Mouse (Mus musculus) limb, embryonic 13.5 days (tissue): ENCODE results near the gene Rabif. TPM values are rescaled to one million over a fixed set of nuclear protein-coding genes. Genes with fewer than 3 reads are reported as not detected.
"Not testable (repeated sequence)": the region's sequence is repeated elsewhere in the genome, so short reads cannot be mapped to it uniquely, and the experiment has no call there.

ENCODE experiments used
- ATAC-seq: fragments of 200-750 bp; cut with Nextera tagmentation; 2 replicates; pipeline ENCODE4 v1.8.0; 2017; ENCODE audit warnings: low read depth, moderate number of reproducible peaks, moderate TSS enrichment; ENCODE audit not compliant: low FRiP score
- H3K27ac ChIP-seq: fragments of 300-500 bp; sonication (generic); 2 replicates; pipeline ENCODE4 v1.5.1; 2015; ENCODE audit warnings: inconsistent platforms, mild to moderate bottlenecking, moderate library complexity
- H3K27me3 ChIP-seq: fragments of 300-500 bp; sonication (generic); 2 replicates; pipeline ENCODE4 v1.6.1; 2015; ENCODE audit warnings: mild to moderate bottlenecking, inconsistent platforms
- H3K36me3 ChIP-seq: fragments of 300-500 bp; sonication (generic); 2 replicates; pipeline ENCODE4 v1.6.1; 2015; ENCODE audit warnings: inconsistent platforms, mild to moderate bottlenecking, moderate library complexity
- H3K4me1 ChIP-seq: fragments of 300-500 bp; sonication (generic); 2 replicates; pipeline ENCODE4 v1.6.1; 2015; ENCODE audit warnings: inconsistent platforms
- H3K4me2 ChIP-seq: fragments of 300-500 bp; sonication (generic); replicated peaks from 2 replicates; pipeline ENCODE4 v1.6.1; 2015; ENCODE audit warnings: inconsistent platforms, mild to moderate bottlenecking, moderate library complexity
- H3K4me3 ChIP-seq: fragments of 300-500 bp; sonication (generic); 2 replicates; pipeline ENCODE4 v1.5.1; 2015; ENCODE audit warnings: moderate library complexity, mild to moderate bottlenecking, inconsistent platforms
- H3K9ac ChIP-seq: fragments of 300-500 bp; sonication (generic); 2 replicates; pipeline ENCODE4 v1.6.1; 2015; ENCODE audit warnings: mild to moderate bottlenecking, inconsistent platforms
- H3K9me3 ChIP-seq: fragments of 300-500 bp; sonication (generic); 2 replicates; pipeline ENCODE4 v1.6.1; 2016; ENCODE audit warnings: inconsistent platforms
- WGBS: fragments of 180-500 bp; shearing (Covaris S2); methylation state at CpG from one replicate; pipeline ENCODE4 v1.1.7; 2015; 5-methylcytosine and 5-hydroxymethylcytosine counted together
- polyA plus RNA-seq: library from polyadenylated mRNA; unstranded; fragments of >200 nt; fragmentation: Nextera tagmentation; extraction: Ambion mirVana; gene quantifications from 2 replicates; pipeline ENCODE4 v1.2.1, GENCODE M21; 2015

Rabif gene
- polyA plus RNA-seq, 1 experiment from 2014 or later, result 40.8 TPM

DNA sequence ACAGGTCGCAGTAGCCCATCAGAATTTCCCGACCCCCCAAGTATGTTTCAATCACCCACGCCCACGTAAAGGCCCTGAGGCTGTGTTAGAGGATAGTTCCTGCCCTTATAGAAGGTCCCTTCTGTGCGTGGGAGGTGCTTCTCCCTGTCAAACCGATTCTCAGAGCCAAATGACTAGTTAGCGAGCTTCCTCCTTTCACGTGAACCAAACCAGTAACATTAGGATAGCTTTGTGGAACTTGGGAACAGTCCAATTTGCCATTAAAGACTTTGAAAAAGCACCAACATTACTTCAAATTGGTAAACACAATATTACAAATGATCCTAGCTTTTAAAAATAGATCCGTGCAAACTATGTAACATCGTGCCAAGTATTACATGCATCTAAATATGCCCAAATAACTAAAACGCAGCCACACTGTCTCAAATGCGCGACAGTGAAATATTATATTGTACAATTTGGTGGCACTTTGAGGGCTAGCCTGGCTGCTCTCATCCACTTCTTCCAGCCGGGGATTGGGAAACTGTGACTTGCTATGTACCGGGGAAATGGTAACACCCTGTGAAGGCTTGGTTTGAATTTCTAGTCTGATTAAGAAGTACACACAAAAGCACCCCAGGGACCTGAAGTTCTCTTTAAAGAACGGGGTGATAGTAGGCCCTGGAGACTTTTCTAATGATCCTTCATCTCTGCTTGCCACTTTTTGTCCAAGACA lies 19.6 kb downstream of the Rabif start:
- H3K4me1 ChIP-seq, result peaks cover 30% of the 10 kb centered on the region
- H3K4me3 ChIP-seq, result peak overlapping the region; percentile 43
- WGBS, result 43% methylated on average over 16 of the region's 16 CpGs
- H3K36me3 ChIP-seq, result peaks cover 5% of the 10 kb centered on the region
- H3K27me3 ChIP-seq, result peaks cover 45% of the 10 kb centered on the region
- no peak overlapping the region for H3K27ac ChIP-seq
- peak overlapping the region; percentile 77 for H3K4me2 ChIP-seq
- ATAC-seq, result no peak
- H3K9ac ChIP-seq, result peak overlapping the region; percentile 65
- no peaks in the 10 kb centered on the region for H3K9me3 ChIP-seq

DNA sequence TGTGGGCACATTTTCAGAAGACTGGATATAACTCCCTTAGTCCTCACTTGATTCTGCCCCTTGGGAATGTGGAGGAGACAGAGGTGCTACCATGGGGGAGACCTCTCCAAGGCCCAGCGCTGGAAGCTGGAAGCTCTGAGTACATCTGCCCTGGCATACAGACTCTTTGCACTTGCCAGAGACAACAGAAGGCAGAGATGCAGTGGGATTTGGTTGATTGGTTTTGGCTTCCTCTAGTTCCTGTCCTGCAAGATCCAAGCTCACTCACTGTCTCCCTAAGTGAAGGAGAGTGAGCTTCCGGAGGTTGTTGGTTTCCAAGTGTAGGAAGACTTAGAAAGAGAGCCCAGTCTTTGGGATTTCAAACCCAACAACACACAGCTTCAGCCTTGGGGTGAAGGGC lies 21.4 kb downstream of the Rabif start:
- Histone ChIP-seq H3K4me1 (peaks cover 30% of the 10 kb centered on the region), H3K4me2 (no peak overlapping the region), H3K27me3 (peaks cover 42% of the 10 kb centered on the region), H3K9ac (no peak overlapping the region), H3K27ac (peak overlapping the region; percentile 64), H3K36me3 (no peaks in the 10 kb centered on the region), H3K9me3 (no peaks in the 10 kb centered on the region), H3K4me3 (no peak overlapping the region)
- 75% methylated on average over 2 of the region's 2 CpGs for WGBS
- no peak for ATAC-seq

DNA sequence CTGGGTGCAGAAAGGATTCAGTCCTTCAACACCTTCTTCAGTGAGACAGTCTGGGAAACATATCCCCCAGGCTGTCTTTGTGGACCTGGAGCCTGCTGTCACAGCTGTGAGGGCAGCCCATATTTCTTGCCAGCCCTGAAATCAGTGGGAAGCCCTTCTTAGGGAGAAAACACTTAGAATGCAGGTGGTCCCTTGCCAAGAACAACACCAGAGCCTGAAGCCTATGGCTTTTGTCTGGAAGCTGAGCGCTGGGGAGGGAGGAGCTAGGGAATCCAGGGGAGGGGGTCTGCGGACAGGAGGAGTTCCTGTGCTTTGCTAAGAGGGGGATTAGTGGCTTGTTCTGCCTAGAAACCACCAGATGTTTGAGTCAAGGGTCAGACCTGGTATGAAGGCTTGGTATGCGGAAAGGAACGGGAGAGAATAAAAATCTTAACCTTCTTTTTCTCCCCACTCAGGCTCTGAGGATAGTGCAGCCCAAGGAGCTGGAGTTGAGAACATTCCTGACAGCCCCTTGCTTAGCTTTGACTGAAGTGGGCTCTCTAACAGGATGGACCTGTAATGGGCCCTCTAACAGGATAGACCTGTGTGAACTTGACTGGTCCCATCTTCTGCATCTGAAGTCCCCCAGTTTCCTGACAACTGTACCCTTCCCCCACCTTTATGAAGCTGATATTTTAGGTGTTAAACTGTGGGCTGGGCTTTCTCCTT lies 22.2 kb downstream of the Rabif start:
- 8% methylated on average over 4 of the region's 4 CpGs for WGBS
- Histone ChIP-seq H3K4me1 (peaks cover 30% of the 10 kb centered on the region), H3K27me3 (peaks cover 36% of the 10 kb centered on the region), H3K27ac (peak overlapping the region; percentile 64), H3K9ac (no peak overlapping the region), H3K4me3 (no peak overlapping the region), H3K4me2 (peak overlapping the region; percentile 5; the same call in 1 of the 2 replicates), H3K36me3 (no peaks in the 10 kb centered on the region), H3K9me3 (no peaks in the 10 kb centered on the region)
- ATAC-seq, result peak; percentile 80

DNA sequence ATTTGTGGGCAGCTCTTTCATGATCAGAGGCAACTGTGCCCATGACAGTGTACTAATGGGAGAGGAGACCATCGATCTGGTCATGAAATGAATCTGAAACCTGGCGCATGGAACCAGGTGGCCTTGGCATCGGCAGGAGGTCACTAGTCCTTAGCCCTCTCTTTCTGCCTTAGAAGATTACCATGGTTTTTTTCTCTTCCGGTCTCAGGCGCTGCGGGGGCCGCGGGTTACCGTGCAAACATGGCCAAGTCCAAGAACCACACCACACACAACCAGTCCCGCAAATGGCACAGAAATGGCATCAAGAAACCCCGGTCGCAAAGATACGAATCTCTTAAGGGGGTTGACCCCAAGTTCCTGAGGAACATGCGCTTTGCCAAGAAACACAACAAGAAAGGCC lies 23.4 kb downstream of the Rabif start:
- 94% methylated on average over 14 of the region's 14 CpGs for WGBS
- Histone ChIP-seq H3K4me1 (peaks cover 27% of the 10 kb centered on the region), H3K27me3 (peaks cover 24% of the 10 kb centered on the region)
- not testable (repeated sequence) for H3K36me3 ChIP-seq, H3K4me2 ChIP-seq, H3K9me3 ChIP-seq, H3K9ac ChIP-seq, ATAC-seq, H3K4me3 ChIP-seq, H3K27ac ChIP-seq

DNA sequence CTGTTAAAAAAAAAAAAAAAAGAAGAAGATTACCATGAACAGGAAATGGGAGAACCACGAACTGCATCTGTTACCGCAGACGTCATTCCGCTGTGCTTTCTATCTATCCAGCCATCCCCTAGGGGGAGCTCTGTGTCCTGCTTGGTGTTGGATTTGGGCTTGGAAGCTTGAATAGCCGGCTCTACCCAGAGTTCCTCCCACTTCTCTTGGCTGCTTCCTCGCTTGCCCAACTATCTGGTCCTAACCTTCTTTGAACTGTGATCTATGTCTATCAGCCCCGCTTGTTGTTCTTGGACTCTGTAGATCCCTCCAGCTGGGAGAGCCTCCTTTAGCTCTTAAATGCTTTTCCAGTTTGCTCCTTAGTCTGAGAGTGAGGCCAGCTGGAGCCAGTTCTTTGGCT lies 24.2 kb downstream of the Rabif start:
- peaks cover 15% of the 10 kb centered on the region for H3K27me3 ChIP-seq
- H3K9ac ChIP-seq, result no peak overlapping the region
- WGBS, result 17% methylated on average over 7 of the region's 7 CpGs
- no peak overlapping the region for H3K4me2 ChIP-seq
- H3K9me3 ChIP-seq, result no peaks in the 10 kb centered on the region
- no peaks in the 10 kb centered on the region for H3K36me3 ChIP-seq
- H3K4me1 ChIP-seq, result peaks cover 19% of the 10 kb centered on the region
- no peak overlapping the region for H3K27ac ChIP-seq
- ATAC-seq, result no peak
- no peak overlapping the region for H3K4me3 ChIP-seq

DNA sequence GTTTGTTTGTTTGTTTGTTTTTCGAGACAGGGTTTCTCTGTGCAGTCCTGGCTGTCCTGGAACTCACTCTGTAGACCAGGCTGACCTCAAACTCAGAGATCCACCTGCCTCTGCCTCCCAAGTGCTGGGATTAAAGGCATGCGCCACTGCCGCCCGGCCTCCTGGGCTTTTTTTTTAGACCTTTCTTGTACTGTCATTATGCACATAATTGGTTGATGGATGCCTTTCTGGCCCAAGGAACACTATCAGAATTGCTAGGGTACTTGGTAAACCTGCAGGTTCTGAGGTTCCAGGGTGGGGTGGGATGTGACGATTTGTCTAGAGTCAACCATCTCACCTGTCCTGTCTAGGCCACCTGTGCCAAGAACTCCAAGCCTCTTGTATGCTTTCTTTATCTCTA lies 24.8 kb downstream of the Rabif start:
- Histone ChIP-seq H3K4me1 (peaks cover 18% of the 10 kb centered on the region), H3K27me3 (peaks cover 10% of the 10 kb centered on the region)
- WGBS, result 88% methylated on average over 5 of the region's 5 CpGs
- H3K9ac ChIP-seq, H3K9me3 ChIP-seq, H3K4me2 ChIP-seq, H3K27ac ChIP-seq, ATAC-seq, H3K4me3 ChIP-seq, H3K36me3 ChIP-seq: not testable (repeated sequence)

DNA sequence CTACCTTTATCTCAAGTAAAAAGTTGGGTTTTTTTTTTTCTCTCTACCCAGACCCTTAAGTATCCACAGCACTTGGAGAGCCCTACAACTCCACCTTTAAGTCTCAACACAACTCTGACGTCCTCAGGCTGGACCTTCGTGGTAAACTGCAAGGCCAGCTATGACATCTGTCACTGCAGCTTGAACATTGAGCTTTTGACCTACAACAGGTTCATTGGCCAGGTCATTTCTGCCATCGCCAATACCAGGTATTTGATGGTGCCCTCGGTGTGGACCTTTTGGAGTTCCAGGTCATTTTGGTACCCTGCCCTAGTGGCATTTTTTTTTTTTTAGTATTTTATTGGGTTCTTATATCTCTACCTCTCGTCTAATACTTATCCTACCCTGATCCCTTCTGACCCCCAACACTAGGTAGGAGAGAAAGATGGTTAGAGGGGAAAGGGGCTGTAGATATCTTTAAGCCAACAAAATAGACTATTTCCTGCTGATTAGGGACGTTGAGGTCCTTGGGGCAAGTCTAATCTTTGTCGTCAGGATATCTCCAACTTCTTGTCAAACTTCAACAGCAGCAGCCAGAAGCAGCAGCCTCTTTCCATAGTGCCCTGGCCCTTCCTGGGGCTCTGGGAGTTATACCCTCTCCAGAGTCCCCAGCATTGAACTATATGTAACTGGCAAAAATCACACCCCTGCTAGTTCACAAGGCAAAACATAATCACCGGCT lies 25.7 kb downstream of the Rabif start:
- H3K9me3 ChIP-seq, result no peaks in the 10 kb centered on the region
- no peak overlapping the region for H3K27ac ChIP-seq
- no peak overlapping the region for H3K4me3 ChIP-seq
- H3K4me1 ChIP-seq, result peaks cover 18% of the 10 kb centered on the region
- no peak overlapping the region for H3K4me2 ChIP-seq
- 75% methylated on average over 8 of the region's 8 CpGs for WGBS
- no peaks in the 10 kb centered on the region for H3K36me3 ChIP-seq
- peaks cover under 1% of the 10 kb centered on the region; the same call in 1 of the 2 replicates for H3K27me3 ChIP-seq
- no peak for ATAC-seq
- no peak overlapping the region for H3K9ac ChIP-seq

DNA sequence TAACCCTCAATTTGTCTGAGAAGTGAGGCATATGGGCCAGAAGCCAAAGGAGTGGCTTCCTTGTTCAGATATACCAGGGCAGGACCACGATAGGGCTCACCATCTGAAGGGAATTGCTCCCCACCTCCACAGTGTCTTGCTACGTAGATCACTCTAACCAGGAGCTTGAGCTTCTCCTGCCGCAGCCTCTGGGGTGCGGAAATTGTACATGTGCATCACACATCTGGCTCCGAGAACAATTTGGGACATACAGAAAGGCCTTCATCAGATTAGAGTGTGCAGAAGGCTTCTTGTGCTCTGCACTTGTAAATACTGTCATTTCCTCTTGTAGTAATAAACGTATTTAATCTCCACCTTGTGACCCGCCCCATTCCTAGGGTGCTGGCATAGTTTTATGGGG lies 26.7 kb downstream of the Rabif start:
- ATAC-seq, result no peak
- Histone ChIP-seq H3K27me3 (no peaks in the 10 kb centered on the region), H3K27ac (no peak overlapping the region), H3K9me3 (no peaks in the 10 kb centered on the region), H3K4me1 (peaks cover 14% of the 10 kb centered on the region), H3K4me2 (no peak overlapping the region), H3K9ac (no peak overlapping the region), H3K4me3 (no peak overlapping the region), H3K36me3 (no peaks in the 10 kb centered on the region)
- WGBS, result 72% methylated on average over 7 of the region's 7 CpGs

DNA sequence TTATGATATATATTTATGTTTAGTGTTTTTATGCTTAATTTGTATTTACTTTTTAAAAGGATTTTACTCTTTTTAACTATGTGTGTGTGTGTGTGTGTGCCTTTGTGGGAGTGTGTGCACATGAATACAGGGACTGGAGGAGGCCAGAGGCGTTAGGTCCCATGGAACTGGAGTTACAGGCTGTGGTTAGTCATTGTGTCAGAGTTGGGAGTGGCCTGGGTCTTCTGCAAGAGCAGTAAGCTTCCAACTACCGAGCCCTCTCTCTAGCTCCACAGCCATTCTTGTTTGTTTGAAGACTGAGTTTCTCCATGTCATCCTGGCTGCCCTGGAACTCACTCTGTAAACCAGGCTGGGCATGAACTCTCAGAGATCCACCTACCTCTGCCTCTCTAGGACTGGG lies 27.9 kb downstream of the Rabif start:
- 51% methylated on average over 2 of the region's 2 CpGs for WGBS

DNA sequence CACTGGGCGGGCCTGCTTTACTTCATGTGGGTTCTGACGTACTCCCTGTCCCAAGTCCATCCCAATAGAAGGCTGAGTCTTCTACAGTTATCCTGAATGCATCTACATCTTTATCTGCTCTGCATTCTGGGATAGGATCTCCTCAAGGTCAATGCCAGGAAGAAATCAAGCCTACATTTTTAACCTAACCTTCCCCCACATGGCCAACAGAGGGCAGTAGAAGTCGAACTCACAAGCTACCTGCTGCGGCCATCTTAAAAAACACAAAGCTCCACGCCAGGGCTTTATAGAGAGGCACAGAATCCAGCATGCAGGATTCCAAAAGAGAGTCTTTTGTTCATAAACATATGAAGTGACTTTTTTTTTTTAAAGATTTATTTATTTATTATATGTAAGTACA lies 30.0 kb downstream of the Rabif start:
- no peak overlapping the region for H3K4me3 ChIP-seq
- WGBS, result 71% methylated on average over 5 of the region's 5 CpGs
- H3K27me3 ChIP-seq, result no peaks in the 10 kb centered on the region
- no peaks in the 10 kb centered on the region for H3K36me3 ChIP-seq
- ATAC-seq, result no peak
- H3K4me1 ChIP-seq, result no peaks in the 10 kb centered on the region
- no peaks in the 10 kb centered on the region for H3K9me3 ChIP-seq
- H3K27ac ChIP-seq, result no peak overlapping the region
- no peak overlapping the region for H3K9ac ChIP-seq
- H3K4me2 ChIP-seq, result no peak overlapping the region

More for the DNA sequence above, 27.9 kb downstream of the Rabif start:
- Histone ChIP-seq H3K36me3 (no peaks in the 10 kb centered on the region), H3K27ac (no peak overlapping the region), H3K4me1 (0 out of 2 replicates have a peak, but pooled peaks cover 3% of the 10 kb centered on the region), H3K4me2 (no peak overlapping the region), H3K27me3 (no peaks in the 10 kb centered on the region), H3K9ac (no peak overlapping the region), H3K4me3 (no peak overlapping the region), H3K9me3 (no peaks in the 10 kb centered on the region)
- ATAC-seq, result no peak

DNA sequence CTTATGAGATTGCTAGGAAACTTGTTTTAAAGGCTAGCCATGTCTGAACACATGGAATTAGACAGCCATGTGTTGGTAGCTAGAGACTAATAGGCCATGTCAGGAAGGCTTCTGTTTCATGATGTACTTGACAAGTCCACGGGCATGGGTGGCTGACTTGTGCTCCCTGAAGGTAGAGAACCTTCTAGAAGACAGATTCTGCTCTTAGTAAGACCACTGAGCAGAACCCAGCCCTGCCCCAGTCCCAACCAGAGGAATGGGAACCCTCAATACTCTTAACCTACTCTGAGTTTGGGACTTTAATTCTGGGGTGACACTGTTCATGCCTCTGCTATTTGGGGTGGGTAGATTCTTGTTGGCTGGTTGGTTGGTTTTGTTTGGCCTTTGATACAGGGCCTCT lies 30.6 kb downstream of the Rabif start:
- no peak overlapping the region for H3K4me3 ChIP-seq
- 86% methylated on average over 1 of the region's 1 CpGs for WGBS

DNA sequence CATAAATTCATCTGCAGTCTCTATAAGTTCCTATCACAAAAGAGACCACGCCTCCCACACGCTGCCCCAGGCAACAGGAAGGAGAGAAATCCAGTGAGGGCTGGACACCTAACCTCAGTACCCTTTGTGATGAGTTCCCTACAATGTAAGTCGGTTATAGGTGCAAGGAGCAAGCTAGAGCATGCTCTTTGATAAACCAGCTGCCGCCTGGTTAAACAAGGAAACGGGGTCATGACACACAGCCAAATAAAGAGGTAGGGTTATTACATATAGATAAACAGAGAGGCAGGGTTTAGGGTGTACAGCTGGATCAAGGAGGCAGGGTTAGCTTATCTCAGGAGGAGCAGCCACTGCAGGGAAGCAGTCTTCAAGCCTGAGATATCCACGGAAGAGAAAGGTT lies 32.3 kb downstream of the Rabif start:
- WGBS, result 84% methylated on average over 6 of the region's 6 CpGs
- Histone ChIP-seq H3K27ac (no peak overlapping the region), H3K9me3 (no peaks in the 10 kb centered on the region), H3K4me2 (no peak overlapping the region), H3K36me3 (no peaks in the 10 kb centered on the region), H3K4me3 (no peak overlapping the region), H3K27me3 (no peaks in the 10 kb centered on the region), H3K9ac (no peak overlapping the region), H3K4me1 (no peaks in the 10 kb centered on the region)
- no peak for ATAC-seq

More for the DNA sequence above, 30.6 kb downstream of the Rabif start:
- ATAC-seq, result no peak
- Histone ChIP-seq H3K4me2 (no peak overlapping the region), H3K36me3 (no peaks in the 10 kb centered on the region), H3K27me3 (no peaks in the 10 kb centered on the region), H3K27ac (no peak overlapping the region), H3K9ac (no peak overlapping the region), H3K9me3 (no peaks in the 10 kb centered on the region), H3K4me1 (no peaks in the 10 kb centered on the region)
